Mouse (Mus musculus) hindbrain, embryonic 10.5 days (tissue): ENCODE measurements at regions not wholly inside any gene's neighbourhood (a gene's known extent, or its start where the extent isn't known, plus 50 kb on each side); places are given as distances from the start of the nearest gene placed in this dataset.

ENCODE experiments used
- DNase-seq: peaks from one replicate; pipeline ENCODE4 v3.0.0-alpha.2; 2017; ENCODE audit warnings: low spot score
- H3K27ac ChIP-seq: fragments of 300-500 bp; sonication (generic); 2 replicates; pipeline ENCODE4 v1.5.1; 2016; ENCODE audit warnings: mild to moderate bottlenecking, moderate library complexity
- H3K27me3 ChIP-seq: fragments of 300-500 bp; sonication (generic); 2 replicates; pipeline ENCODE4 v1.6.1; 2016; ENCODE audit warnings: mild to moderate bottlenecking; ENCODE audit not compliant: poor library complexity, insufficient read depth, severe bottlenecking
- H3K36me3 ChIP-seq: fragments of 300-500 bp; sonication (generic); 2 replicates; pipeline ENCODE4 v1.6.1; 2016; ENCODE audit warnings: mild to moderate bottlenecking, moderate library complexity
- H3K4me1 ChIP-seq: fragments of 300-500 bp; sonication (generic); replicated peaks from 2 replicates; pipeline ENCODE4 v1.6.1; 2016; ENCODE audit warnings: mild to moderate bottlenecking
- H3K4me3 ChIP-seq: fragments of 300-500 bp; sonication (generic); 2 replicates; pipeline ENCODE4 v1.5.1; 2016; ENCODE audit warnings: mild to moderate bottlenecking, moderate library complexity
- H3K9me3 ChIP-seq: fragments of 300-500 bp; sonication (generic); 2 replicates; pipeline ENCODE4 v1.6.1; 2016; ENCODE audit warnings: mild to moderate bottlenecking, moderate library complexity
- WGBS: fragments of 180-500 bp; shearing (Covaris S2); methylation state at CpG from one replicate; pipeline ENCODE4 v1.1.7; 2016; 5-methylcytosine and 5-hydroxymethylcytosine counted together

- no peak overlapping the region for H3K27ac ChIP-seq
- no peaks in the 10 kb centered on the region for H3K4me1 ChIP-seq
- no peaks in the 10 kb centered on the region for H3K36me3 ChIP-seq
- DNase-seq: no peak
- 94% methylated on average over 2 of the region's 2 CpGs for WGBS
- H3K9me3 ChIP-seq: no peaks in the 10 kb centered on the region
- no peaks in the 10 kb centered on the region for H3K27me3 ChIP-seq
- no peak overlapping the region for H3K4me3 ChIP-seq
Measured at GRCm38 (mm10) chr1:142771010-142771409, 869.5 kb upstream of the B3galt2 start.
